Mouse (Mus musculus) intestine, postnatal 0 days (tissue): ENCODE data around the gene Rack1. TPM values are rescaled to one million over a fixed set of nuclear protein-coding genes. Genes with fewer than 3 reads are reported as not detected.

Experiments
- ATAC-seq: fragments of 200-750 bp; cut with Nextera tagmentation; 2 replicates; pipeline ENCODE4 v1.8.0; 2017; ENCODE audit warnings: mild to moderate bottlenecking, moderate TSS enrichment, moderate library complexity
- H3K27ac ChIP-seq: fragments of 300-500 bp; sonication (generic); 2 replicates; pipeline ENCODE4 v1.5.1; 2014; ENCODE audit warnings: mild to moderate bottlenecking, low read depth, low read length, moderate library complexity
- H3K27me3 ChIP-seq: fragments of 300-500 bp; sonication (generic); replicated peaks from 2 replicates; pipeline ENCODE4 v1.6.1; 2014; ENCODE audit warnings: low read length, mixed read lengths; ENCODE audit not compliant: control insufficient read depth, insufficient read depth
- H3K36me3 ChIP-seq: fragments of 300-500 bp; sonication (generic); 2 replicates; pipeline ENCODE4 v1.6.1; 2014; ENCODE audit warnings: mild to moderate bottlenecking, moderate library complexity; ENCODE audit not compliant: control insufficient read depth, insufficient read depth
- H3K4me1 ChIP-seq: fragments of 300-500 bp; sonication (generic); replicated peaks from 2 replicates; pipeline ENCODE4 v1.6.1; 2014; ENCODE audit warnings: antibody characterized with exemption, low read length, mixed read lengths; ENCODE audit not compliant: control insufficient read depth, insufficient read depth
- H3K4me2 ChIP-seq: fragments of 300-500 bp; sonication (generic); replicated peaks from 2 replicates; pipeline ENCODE4 v1.6.1; 2014; ENCODE audit warnings: low read depth, mild to moderate bottlenecking, moderate library complexity
- H3K4me3 ChIP-seq: fragments of 300-500 bp; sonication (generic); 2 replicates; pipeline ENCODE4 v1.5.1; 2014; ENCODE audit warnings: low read depth, low read length
- H3K9ac ChIP-seq: fragments of 300-500 bp; sonication (generic); 2 replicates; pipeline ENCODE4 v1.6.1; 2014; ENCODE audit warnings: mild to moderate bottlenecking, low read depth, low read length
- H3K9me3 ChIP-seq: fragments of 300-500 bp; sonication (generic); 2 replicates; pipeline ENCODE4 v1.6.1; 2016; ENCODE audit warnings: mixed run types; ENCODE audit not compliant: control insufficient read depth
- CTCF ChIP-seq: sonication (generic); IDR thresholded peaks from 2 replicates; pipeline ENCODE4 v1.5.1; 2016; ENCODE audit warnings: low read depth, mild to moderate bottlenecking, control low read depth, antibody characterized with exemption, moderate library complexity
- WGBS: fragments of 180-500 bp; shearing (Covaris S2); extraction: QIAGEN DNeasy Blood & Tissue Kit; methylation state at CpG from one replicate; pipeline ENCODE4 v1.1.7; 2014; 5-methylcytosine and 5-hydroxymethylcytosine counted together
- polyA plus RNA-seq: library from polyadenylated mRNA; unstranded; fragments of >200 nt; fragmentation: Nextera tagmentation; extraction: Ambion mirVana; gene quantifications from 2 replicates; pipeline ENCODE4 v1.2.1, GENCODE M21; 2015

Rack1 gene
- polyA plus RNA-seq, 1 experiment from 2014 or later = 435 TPM

- Histone ChIP-seq H3K9me3 (no peaks in the 10 kb centered on the region), H3K4me2 (no peak overlapping the region), H3K27me3 (no peaks in the 10 kb centered on the region), H3K4me1 (no peaks in the 10 kb centered on the region), H3K9ac (no peak overlapping the region), H3K27ac (no peak overlapping the region), H3K36me3 (no peaks in the 10 kb centered on the region), H3K4me3 (no peak overlapping the region)
- TF ChIP-seq CTCF = no peak
- ATAC-seq = no peak
- 52% methylated on average over 2 of the region's 2 CpGs for WGBS
Observed at GRCm38 (mm10) chr11:48830279-48830678, 30.1 kb downstream of the Rack1 start.

DNA sequence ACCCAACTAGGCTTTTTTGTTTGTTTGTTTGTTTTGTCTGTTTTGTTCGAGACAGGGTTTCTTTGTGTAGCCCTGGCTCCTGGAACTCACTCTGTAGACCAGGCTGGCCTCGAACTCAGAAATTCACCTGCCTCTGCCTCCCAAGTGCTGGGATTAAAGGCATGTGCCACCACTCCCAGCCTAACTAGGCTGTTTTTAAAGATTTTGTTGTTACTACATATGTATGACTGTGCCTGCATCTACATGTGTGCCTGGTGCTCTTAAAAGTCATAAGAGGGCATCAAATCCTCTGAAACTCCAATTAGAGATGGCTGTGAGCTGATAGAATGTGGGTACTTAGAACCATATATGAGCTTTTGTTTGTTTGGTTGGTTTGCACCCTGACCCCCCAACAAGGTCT lies 31.1 kb downstream of the Rack1 start:
- no peak for ATAC-seq
- no peak for TF ChIP-seq CTCF
- H3K36me3 ChIP-seq = no peaks in the 10 kb centered on the region
- H3K4me3 ChIP-seq = no peak overlapping the region
- no peak overlapping the region for H3K27ac ChIP-seq
- no peaks in the 10 kb centered on the region for H3K27me3 ChIP-seq
- H3K9ac ChIP-seq = no peak overlapping the region
- H3K9me3 ChIP-seq = no peaks in the 10 kb centered on the region
- 76% methylated on average over 2 of the region's 2 CpGs for WGBS
- H3K4me1 ChIP-seq = no peaks in the 10 kb centered on the region
- no peak overlapping the region for H3K4me2 ChIP-seq

DNA sequence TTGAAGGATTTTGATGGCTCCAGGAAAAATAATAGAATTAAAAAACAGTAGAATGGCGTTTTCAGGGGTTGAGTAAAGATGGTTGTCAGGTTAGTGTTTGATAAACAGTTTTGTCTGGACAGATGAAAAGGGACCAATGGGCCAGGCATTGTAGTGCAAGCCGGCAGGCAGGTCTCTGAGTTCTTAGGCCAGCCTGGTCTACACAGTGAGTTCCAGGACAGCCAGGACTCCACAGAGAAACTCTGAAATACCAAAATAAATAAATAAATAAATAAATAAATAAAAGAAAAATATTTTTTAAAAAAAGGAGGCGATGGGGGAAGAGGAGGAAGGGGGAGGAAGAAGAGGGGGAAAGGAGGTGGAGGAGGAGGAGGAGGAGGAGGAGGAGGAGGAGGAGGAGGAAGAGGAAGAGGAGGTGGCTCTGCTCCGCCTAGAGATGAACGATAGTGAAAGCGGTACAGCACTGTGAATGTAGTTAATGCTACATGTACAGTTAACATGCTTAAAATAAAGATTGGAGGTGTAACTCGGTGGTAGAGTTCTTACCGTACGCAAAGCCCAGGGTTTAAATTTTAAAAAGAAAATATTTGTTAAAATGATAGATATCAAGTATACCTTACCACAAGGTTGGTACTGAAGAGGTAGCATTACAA lies 33.1 kb downstream of the Rack1 start:
- Histone ChIP-seq H3K4me3 (peak overlapping the region; percentile 69), H3K27me3 (no peaks in the 10 kb centered on the region), H3K36me3 (no peaks in the 10 kb centered on the region), H3K4me2 (peak overlapping the region; percentile 71), H3K27ac (no peak overlapping the region), H3K9me3 (no peaks in the 10 kb centered on the region), H3K9ac (no peak overlapping the region; the same call in 1 of the 2 replicates), H3K4me1 (no peaks in the 10 kb centered on the region; the same call in 1 of the 2 replicates)
- WGBS = 35% methylated on average over 9 of the region's 9 CpGs
- no peak for ATAC-seq
- TF ChIP-seq CTCF = no peak

GRCm38 (mm10) chr11:48833731-48834639 lies 33.9 kb downstream of the Rack1 start:
- H3K4me2 ChIP-seq = peak overlapping the region; percentile 71
- H3K27me3 ChIP-seq = no peaks in the 10 kb centered on the region
- H3K36me3 ChIP-seq = no peaks in the 10 kb centered on the region
- peak overlapping the region; percentile 69 for H3K4me3 ChIP-seq
- peak overlapping the region; percentile 57; the same call in 1 of the 2 replicates for H3K27ac ChIP-seq
- under 1% methylated on average over 30 of the region's 30 CpGs for WGBS
- peak overlapping the region; percentile 40; the same call in 1 of the 2 replicates for H3K9ac ChIP-seq
- peaks cover 4% of the 10 kb centered on the region; the same call in 1 of the 2 replicates for H3K4me1 ChIP-seq
- ATAC-seq = peak; percentile 78
- peak; percentile 25 for TF ChIP-seq CTCF
- H3K9me3 ChIP-seq = no peaks in the 10 kb centered on the region

DNA sequence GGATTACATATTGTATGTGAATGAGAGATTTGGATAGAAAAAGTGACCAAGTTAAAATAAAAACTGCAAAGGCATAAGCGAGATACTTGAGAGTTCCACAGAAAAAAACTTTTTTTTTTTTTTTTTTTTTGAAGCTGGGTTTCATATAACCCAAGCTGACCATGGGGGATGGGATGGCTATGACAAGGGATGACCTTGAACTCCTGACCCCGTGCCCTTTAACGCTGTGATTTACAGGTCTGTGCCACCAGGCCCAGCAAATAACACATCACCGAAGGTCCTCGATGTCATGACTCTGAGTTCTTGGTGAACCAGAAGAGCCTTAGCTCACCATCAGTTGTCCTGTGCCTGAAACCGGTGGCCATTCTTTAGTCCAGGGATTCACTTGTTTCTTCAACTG lies 35.8 kb downstream of the Rack1 start:
- Histone ChIP-seq H3K9ac (no peak overlapping the region), H3K36me3 (no peaks in the 10 kb centered on the region), H3K4me1 (peaks cover 4% of the 10 kb centered on the region; the same call in 1 of the 2 replicates), H3K4me3 (no peak overlapping the region), H3K27me3 (no peaks in the 10 kb centered on the region), H3K4me2 (no peak overlapping the region), H3K9me3 (no peaks in the 10 kb centered on the region), H3K27ac (no peak overlapping the region)
- ATAC-seq = no peak
- WGBS = 81% methylated on average over 6 of the region's 6 CpGs
- no peak for TF ChIP-seq CTCF

GRCm38 (mm10) chr11:48836990-48837309 lies 36.8 kb downstream of the Rack1 start:
- Histone ChIP-seq H3K9ac (peak overlapping the region; percentile 75), H3K27ac (no peak overlapping the region)

More at GRCm38 (mm10) chr11:48836990-48837309, 36.8 kb downstream of the Rack1 start:
- H3K4me1 ChIP-seq = peaks cover 4% of the 10 kb centered on the region; the same call in 1 of the 2 replicates
- 21% methylated on average over 11 of the region's 11 CpGs for WGBS
- H3K9me3 ChIP-seq = no peaks in the 10 kb centered on the region
- no peak; the same call in 1 of the 2 replicates for ATAC-seq
- peak overlapping the region; percentile 98 for H3K4me2 ChIP-seq
- no peaks in the 10 kb centered on the region for H3K36me3 ChIP-seq
- no peaks in the 10 kb centered on the region for H3K27me3 ChIP-seq
- H3K4me3 ChIP-seq = peak overlapping the region; percentile 79
- no peak for TF ChIP-seq CTCF
